Mouse (Mus musculus) MEL (cell line): ENCODE data around the gene Igsf10.

ENCODE experiments used
- CHD1 ChIP-seq: IDR thresholded peaks from 2 replicates; pipeline ENCODE4 v1.6.1; 2012; ENCODE audit warnings: low read depth, mild to moderate bottlenecking, inconsistent platforms, low read length, improper control_type of control experiment
- CTCF ChIP-seq, 3 experiments: IDR thresholded peaks in 2 of 3; conservative IDR thresholded peaks in 1 of 3; 2 replicates each; pipeline ENCODE4 v1.5.1; 2011 to 2012; ENCODE audit warnings: low read length in 3 of 3, low read depth in 2 of 3, mild to moderate bottlenecking in 2 of 3, improper control_type of control experiment in 1 of 3, inconsistent platforms in 1 of 3, mixed read lengths in 1 of 3, moderate library complexity in 1 of 3; ENCODE audit not compliant: control insufficient read depth in 1 of 3, insufficient read depth in 1 of 3, poor library complexity in 1 of 3, severe bottlenecking in 1 of 3
- E2F4 ChIP-seq: IDR thresholded peaks from 2 replicates; pipeline ENCODE4 v1.6.1; 2011; ENCODE audit warnings: low read depth, low read length, improper control_type of control experiment, borderline replicate concordance
- ELF1 ChIP-seq: IDR thresholded peaks from 2 replicates; pipeline ENCODE4 v1.6.1; 2014; ENCODE audit warnings: low read depth, mild to moderate bottlenecking, inconsistent platforms, low read length, improper control_type of control experiment, moderate library complexity
- EP300 ChIP-seq, 2 experiments: IDR thresholded peaks; 2 replicates each; pipeline ENCODE4 v1.6.1; 2011; ENCODE audit warnings: improper control_type of control experiment in 2 of 2, low read length in 2 of 2, low read depth in 1 of 2, mild to moderate bottlenecking in 1 of 2
- GATA1 ChIP-seq: IDR thresholded peaks from 2 replicates; pipeline ENCODE4 v1.6.1; 2011; ENCODE audit warnings: low read depth, low read length, improper control_type of control experiment
- MAZ ChIP-seq: IDR thresholded peaks from 2 replicates; pipeline ENCODE4 v1.6.1; 2012; ENCODE audit warnings: low read depth, mild to moderate bottlenecking, inconsistent platforms, low read length, improper control_type of control experiment
- MEF2A ChIP-seq: IDR thresholded peaks from 2 replicates; pipeline ENCODE4 v1.6.1; 2014; ENCODE audit warnings: low read depth, mild to moderate bottlenecking, inconsistent platforms, low read length, improper control_type of control experiment; ENCODE audit not compliant: poor library complexity, insufficient replicate concordance, severe bottlenecking; ENCODE audit errors: extremely low read depth
- POLR2A ChIP-seq, 2 experiments: IDR thresholded peaks; 2 replicates each; pipeline ENCODE4 v1.6.1; 2011 to 2012; ENCODE audit warnings: low read length in 2 of 2, mild to moderate bottlenecking in 2 of 2, control low read depth in 1 of 2, improper control_type of control experiment in 1 of 2, low read depth in 1 of 2, moderate library complexity in 1 of 2; ENCODE audit not compliant: control insufficient read depth in 1 of 2, insufficient read depth in 1 of 2, poor library complexity in 1 of 2
- SIN3A ChIP-seq: IDR thresholded peaks from 2 replicates; pipeline ENCODE4 v1.6.1; 2012; ENCODE audit warnings: low read length, improper control_type of control experiment, inconsistent platforms
- SMC3 ChIP-seq: IDR thresholded peaks from 2 replicates; pipeline ENCODE4 v1.6.1; 2011; ENCODE audit warnings: low read depth, low read length, improper control_type of control experiment
- USF2 ChIP-seq, 2 experiments: IDR thresholded peaks; 2 replicates each; pipeline ENCODE4 v1.6.1; 2011 to 2012; ENCODE audit warnings: improper control_type of control experiment in 2 of 2, low read length in 2 of 2, borderline replicate concordance in 1 of 2, inconsistent platforms in 1 of 2, low read depth in 1 of 2, mild to moderate bottlenecking in 1 of 2; ENCODE audit not compliant: insufficient read depth in 1 of 2
- ZNF384 ChIP-seq: IDR thresholded peaks from 2 replicates; pipeline ENCODE4 v1.6.1; 2012; ENCODE audit warnings: low read depth, mild to moderate bottlenecking, inconsistent platforms, low read length, improper control_type of control experiment

GRCm38 (mm10) chr3:59354156-59354555, 10.0 kb upstream of the Igsf10 start:
- no peak for TF ChIP-seq CTCF (IDR thresholded peaks at IDR 0.05 in 2 of 3, conservative IDR thresholded peaks at IDR 0.05 in 1 of 3; ENCODE audit: control insufficient read depth in 1 of 3, insufficient read depth in 1 of 3, low read depth in 2 of 3, low read length in 3 of 3, poor library complexity in 1 of 3, severe bottlenecking in 1 of 3)
- TF ChIP-seq GATA1: no peak
- TF ChIP-seq SIN3A: no peak
- TF ChIP-seq EP300 (IDR thresholded peaks at IDR 0.05; ENCODE audit: low read depth in 1 of 2, low read length in 2 of 2): no peak
- TF ChIP-seq CHD1: no peak
- no peak for TF ChIP-seq POLR2A (IDR thresholded peaks at IDR 0.05; ENCODE audit: control insufficient read depth in 1 of 2, insufficient read depth in 1 of 2, low read depth in 1 of 2, low read length in 2 of 2, poor library complexity in 1 of 2)
- no peak for TF ChIP-seq E2F4
- TF ChIP-seq MAZ: no peak
- TF ChIP-seq ELF1: no peak
- TF ChIP-seq ZNF384: no peak
- no peak for TF ChIP-seq USF2 (IDR thresholded peaks at IDR 0.05; ENCODE audit: borderline replicate concordance in 1 of 2, insufficient read depth in 1 of 2, low read depth in 1 of 2, low read length in 2 of 2)
- no peak for TF ChIP-seq MEF2A
- no peak for TF ChIP-seq SMC3
